Mouse (Mus musculus): ENCODE data around the gene Slc43a1.
A peak's percentile ranks its signal among the peaks of the same experiment; 100 is the strongest.

Gene Slc43a1

DNA sequence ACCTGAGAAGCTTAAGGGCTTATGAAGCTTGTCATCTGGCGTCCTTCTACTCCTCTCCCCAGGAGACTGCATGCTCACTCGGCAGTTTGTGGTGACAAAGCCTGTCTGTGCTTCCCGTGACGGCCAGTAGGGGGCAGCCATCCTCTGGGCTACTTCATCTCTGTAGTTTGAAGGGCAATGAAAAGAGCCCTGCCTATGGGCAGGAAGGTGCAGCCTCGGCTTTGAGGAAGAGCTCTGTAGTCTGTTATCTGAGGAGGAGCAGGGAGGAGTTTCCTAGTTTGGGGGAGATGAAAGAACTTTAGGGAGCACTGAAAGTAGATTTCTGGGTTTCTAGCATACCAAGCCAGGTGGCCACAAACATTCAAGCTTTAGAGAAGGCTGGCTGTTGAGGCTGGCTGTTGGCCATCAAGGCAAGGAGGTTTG lies 29.9 kb downstream of the Slc43a1 start:
- DNase-seq (ENCODE audit: low read depth, low spot score) = peak; percentile 32

- DNase-seq (ENCODE audit: low read depth, low spot score) = no peak
Observed at GRCm38 (mm10) chr2:84868977-84869376, 30.3 kb downstream of the Slc43a1 start.

- no peak for DNase-seq (ENCODE audit: low read depth, low spot score)
Observed at GRCm38 (mm10) chr2:84870623-84871160, 32.0 kb downstream of the Slc43a1 start.

- peak; percentile 30 for DNase-seq (ENCODE audit: low read depth, low spot score)
Observed at GRCm38 (mm10) chr2:84872105-84872716, 33.6 kb downstream of the Slc43a1 start.

DNA sequence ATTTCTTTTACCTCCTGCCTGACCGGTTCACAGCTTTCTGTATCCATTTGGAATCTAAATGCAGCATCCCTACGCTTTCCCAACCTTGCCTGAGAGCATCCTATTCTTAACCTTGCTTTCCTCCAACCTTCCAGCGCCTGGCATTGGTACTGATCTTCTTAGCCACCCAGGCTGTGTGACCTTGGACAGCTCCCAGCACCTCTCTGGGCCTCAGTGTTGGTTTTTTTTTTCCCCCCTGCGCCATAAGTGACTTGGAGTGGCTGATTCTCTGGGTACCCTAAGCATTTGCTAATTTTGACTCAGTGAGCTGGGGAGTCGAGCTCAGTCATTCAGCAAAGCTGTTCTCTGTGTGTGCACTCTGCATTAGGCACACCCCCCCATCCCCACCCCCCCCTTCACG lies 37.2 kb downstream of the Slc43a1 start:
- no peak for DNase-seq (ENCODE audit: low read depth, low spot score)

DNA sequence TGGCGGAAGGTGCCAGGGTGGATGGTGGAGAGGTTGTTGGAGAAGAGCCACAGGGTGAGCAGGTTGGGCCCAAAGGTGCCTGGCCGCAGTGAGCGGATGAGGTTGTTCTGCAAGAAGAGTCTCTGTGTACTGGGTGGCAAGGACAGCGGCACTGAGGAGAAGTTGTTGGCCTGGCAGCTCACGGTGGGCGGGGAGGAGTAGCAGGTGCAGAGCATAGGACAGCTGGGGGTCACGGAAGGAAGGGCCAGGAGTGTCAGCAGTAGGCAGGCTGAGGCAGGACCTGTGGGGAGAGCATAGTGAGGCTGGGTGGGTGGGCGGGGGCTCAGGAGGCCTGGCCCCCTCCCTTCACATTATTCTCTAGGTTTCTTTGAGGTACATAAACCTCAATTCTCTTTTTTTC lies 41.9 kb downstream of the Slc43a1 start:
- no peak for DNase-seq (ENCODE audit: low read depth, low spot score)

DNA sequence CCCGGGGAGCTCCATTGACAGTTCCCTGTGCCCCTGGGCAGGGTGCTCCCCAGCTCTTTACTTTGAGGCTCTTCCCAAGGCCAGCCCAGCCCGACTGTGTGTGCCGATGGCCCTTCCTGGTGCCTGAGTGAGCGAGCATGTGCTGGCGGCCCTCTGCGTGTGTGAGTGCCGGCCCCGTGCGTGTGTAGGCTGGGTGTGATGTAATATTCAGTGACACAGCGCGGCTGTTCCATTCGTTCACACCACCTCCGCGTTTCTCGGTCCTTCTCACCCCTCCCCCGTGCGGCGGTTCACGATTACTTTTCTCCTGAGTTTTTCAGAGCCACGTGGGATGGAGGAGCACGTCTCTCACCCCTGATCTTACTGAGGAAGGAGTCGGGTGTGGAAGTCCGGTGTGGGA lies 44.0 kb downstream of the Slc43a1 start:
- no peak for DNase-seq (ENCODE audit: low read depth, low spot score)

GRCm38 (mm10) chr2:84883084-84883483 lies 44.4 kb downstream of the Slc43a1 start:
- no peak for DNase-seq (ENCODE audit: low read depth, low spot score)

GRCm38 (mm10) chr2:84883530-84883929 lies 44.9 kb downstream of the Slc43a1 start:
- no peak for DNase-seq (ENCODE audit: low read depth, low spot score)

DNA sequence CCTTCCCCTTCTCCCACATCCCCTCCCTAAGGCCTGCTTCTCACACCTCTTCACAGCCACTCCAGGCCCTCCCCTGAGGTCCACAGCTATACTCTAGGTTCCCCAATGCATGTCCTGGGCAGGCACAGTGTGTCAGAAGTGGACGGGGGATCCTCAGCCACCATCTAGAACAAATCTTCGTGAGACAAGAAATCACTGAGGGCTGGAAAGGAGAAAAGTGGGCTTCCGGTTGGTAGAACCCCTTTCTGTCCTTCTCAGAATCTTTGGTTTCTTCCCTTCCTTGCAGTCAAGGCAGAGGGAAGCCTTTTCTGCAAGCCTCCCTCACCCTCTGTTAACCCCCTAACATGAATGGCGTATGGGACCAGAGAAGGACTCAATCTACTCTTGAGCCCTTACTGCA lies 45.3 kb downstream of the Slc43a1 start:
- DNase-seq (ENCODE audit: low read depth, low spot score) = no peak

DNA sequence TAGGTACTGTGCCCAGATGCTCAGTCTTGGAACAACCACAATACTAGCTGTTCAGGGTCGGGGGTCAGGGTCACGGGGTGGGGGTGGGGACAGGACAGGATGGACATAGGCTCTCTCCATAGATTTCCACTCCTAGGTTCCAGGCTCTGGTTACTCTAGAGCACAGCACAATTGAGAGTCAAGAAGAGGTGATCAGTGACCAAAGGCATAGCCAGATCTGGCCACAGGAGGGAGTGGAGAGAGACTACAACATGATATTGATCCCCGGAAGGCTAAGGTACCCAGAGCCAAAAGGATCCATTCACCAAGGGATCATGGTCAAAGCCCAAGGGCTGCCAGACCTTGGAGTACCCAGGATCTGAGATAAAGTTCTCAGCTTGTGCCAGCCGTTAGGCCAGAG lies 46.0 kb downstream of the Slc43a1 start:
- no peak for DNase-seq (ENCODE audit: low read depth, low spot score)

- no peak for DNase-seq (ENCODE audit: low read depth, low spot score)
Observed at GRCm38 (mm10) chr2:84885084-84886055, 46.7 kb downstream of the Slc43a1 start.

DNA sequence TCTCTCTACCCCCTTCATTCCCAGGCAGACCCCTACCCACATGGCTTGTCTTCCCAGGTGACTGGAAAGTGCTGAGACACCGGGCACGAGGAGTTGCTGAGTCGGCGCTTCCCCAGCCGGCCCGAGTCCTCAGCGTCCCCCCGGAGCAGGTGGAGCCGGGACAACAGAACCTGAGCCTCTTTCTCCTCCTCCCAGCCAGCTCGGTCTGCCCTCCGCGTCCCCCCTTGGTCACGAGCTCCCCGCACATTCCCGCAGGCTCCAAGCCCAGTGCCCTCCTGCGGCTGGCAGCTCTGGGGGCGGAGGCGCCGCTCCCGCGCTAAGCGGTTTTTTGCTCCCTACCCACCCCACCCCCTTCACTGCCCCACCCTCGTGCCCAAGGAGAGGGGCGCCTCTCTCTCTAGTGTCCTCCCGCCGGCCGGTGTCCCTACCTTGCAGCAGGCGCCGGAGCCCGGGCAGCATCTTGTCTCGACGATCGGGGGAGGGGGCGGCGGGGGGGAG lies 47.6 kb downstream of the Slc43a1 start, which contains the start of gene Rtn4rl2:
Gene Rtn4rl2, minus strand, starts transcription at position 477 of the 498 bp plus-strand sequence.
- no peak for DNase-seq (ENCODE audit: low read depth, low spot score)

DNA sequence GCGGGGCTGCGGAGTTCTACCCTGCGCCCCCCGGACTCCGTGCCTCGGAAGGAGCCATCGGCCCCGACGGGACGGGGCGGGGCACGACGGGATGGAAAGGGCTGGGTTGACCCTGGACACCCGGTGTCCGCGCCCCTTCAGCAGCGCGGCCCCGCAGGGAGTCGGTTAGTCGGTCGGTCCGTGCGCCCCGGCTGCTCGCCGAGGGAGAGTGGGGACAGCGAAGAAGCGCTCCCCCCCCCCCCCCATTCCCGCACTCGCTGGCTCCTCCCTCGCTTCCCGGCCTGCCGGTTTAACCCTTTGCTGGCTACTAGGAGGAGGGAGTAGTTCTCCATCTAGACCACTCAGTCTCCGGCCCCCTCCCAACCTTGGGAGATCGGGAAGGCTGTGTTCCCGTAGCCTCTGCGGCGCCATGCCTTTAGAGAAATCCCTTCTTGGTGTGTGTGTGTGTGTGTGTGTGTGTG lies 48.2 kb downstream of the Slc43a1 start:
- no peak for DNase-seq (ENCODE audit: low read depth, low spot score)

- no peak for DNase-seq (ENCODE audit: low read depth, low spot score)
Observed at GRCm38 (mm10) chr2:84887411-84888271, 49.0 kb downstream of the Slc43a1 start.

- DNase-seq (ENCODE audit: low read depth, low spot score) = peak; percentile 60
Observed at GRCm38 (mm10) chr2:84888657-84889315, 50.1 kb downstream of the Slc43a1 start.

DNA sequence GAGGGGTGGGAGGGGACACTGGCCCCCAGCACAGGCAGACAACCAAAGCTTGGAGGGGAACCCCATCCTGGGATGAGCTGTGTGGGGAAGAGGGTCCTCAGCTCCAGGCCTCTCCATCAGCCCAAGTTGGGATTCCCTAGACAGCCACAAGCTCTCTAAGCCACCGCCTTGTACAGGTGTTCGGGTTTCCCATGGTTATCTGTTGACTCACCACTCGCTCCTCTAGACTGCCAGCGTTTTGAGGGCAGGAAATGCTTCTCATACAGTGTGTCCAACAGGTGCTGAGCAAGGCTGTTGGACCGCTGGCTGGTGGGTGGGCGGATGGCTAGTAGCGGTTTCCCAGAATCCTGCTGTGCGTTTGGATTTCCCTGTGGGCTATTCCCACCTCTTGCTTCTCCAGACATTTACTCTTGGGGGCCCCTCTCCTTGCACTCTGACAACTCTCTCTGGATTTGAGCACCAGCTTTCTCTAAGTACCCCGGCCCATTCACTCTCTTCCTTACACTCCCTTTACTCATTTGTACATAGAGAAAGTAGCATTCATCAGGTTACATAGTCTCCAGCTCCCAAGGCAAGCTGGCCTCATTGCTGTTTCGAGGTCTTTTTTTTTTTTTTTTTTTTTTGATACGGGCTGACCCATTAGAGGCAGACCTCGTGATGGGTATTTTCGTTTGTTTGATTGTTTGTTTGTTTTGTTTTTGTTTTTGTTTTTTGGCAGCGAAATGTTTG lies 50.8 kb downstream of the Slc43a1 start:
- no peak for DNase-seq (ENCODE audit: low read depth, low spot score)

DNA sequence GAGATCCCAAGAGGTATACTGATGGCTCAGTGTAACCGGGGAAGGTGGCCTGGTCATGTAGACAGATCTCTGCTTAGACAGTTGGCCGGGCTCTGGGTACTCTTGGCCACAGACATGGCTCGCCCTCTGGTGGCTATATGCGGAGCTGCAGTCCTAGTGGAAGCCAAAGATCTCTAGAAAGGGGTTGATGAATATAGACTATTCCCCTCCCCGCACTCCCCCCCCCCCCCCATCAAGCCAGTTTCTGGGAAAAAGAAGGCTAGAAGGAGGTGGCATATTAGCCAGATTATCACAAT lies 51.3 kb downstream of the Slc43a1 start:
- DNase-seq (ENCODE audit: low read depth, low spot score) = peak; percentile 68

- DNase-seq (ENCODE audit: low read depth, low spot score) = no peak
Observed at GRCm38 (mm10) chr2:84893359-84893758, 54.7 kb downstream of the Slc43a1 start.

DNA sequence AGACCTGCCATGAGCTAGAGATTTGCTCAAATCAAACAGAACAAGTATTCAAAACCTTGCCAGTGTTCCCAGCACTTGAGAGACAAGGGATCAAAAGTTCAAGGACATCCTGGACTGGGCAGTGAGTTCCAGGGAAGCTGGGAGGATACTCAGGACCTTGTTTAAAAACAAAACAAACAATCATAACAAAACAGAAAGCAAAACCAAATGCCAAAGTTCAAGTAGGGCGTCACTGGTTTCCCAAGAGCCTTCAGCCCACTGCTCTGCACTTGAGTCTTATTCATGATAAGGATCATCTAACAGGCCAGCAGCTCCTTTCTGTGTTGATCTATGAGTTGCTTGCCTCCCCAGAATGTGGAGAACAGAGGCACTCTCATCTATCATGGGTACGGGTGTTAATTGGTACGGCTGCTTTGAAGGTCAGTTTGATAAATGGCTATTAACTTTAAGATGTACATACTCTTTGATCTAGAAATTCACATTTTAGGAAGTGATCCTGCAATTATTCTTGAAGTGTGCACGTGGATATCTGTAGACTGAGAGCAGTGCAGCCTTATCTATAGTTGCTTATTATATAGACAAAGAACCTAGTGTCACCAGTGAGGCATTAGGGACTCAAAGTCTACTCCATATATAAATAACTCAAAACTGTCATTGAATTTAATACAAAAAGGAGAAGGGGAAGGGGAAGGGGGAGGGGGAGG lies 57.0 kb downstream of the Slc43a1 start:
- DNase-seq (ENCODE audit: low read depth, low spot score) = no peak
